Mouse (Mus musculus) midbrain, embryonic 11.5 days (tissue): ENCODE results near the gene Ccer2. TPM values are rescaled to one million over a fixed set of nuclear protein-coding genes. Genes with fewer than 3 reads are reported as not detected.

ENCODE experiments used
- ATAC-seq: fragments of 200-750 bp; cut with Nextera tagmentation; 2 replicates; pipeline ENCODE4 v1.8.0; 2017; ENCODE audit warnings: moderate TSS enrichment, moderate library complexity; ENCODE audit not compliant: low FRiP score
- DNase-seq: peaks from one replicate; pipeline ENCODE4 v3.0.0; 2015; ENCODE audit warnings: low spot score; ENCODE audit errors: missing footprints
- H3K27ac ChIP-seq: fragments of 300-500 bp; sonication (generic); 2 replicates; pipeline ENCODE4 v1.5.1; 2014; ENCODE audit warnings: low read depth, low read length
- H3K27me3 ChIP-seq: fragments of 300-500 bp; sonication (generic); 2 replicates; pipeline ENCODE4 v1.6.1; 2014; ENCODE audit warnings: mild to moderate bottlenecking, low read length, moderate library complexity, mixed read lengths; ENCODE audit not compliant: control insufficient read depth, insufficient read depth
- H3K36me3 ChIP-seq: fragments of 300-500 bp; sonication (generic); 2 replicates; pipeline ENCODE4 v1.6.1; 2014; ENCODE audit warnings: mild to moderate bottlenecking, low read length, moderate library complexity, mixed read lengths; ENCODE audit not compliant: control insufficient read depth, insufficient read depth
- H3K4me1 ChIP-seq: fragments of 300-500 bp; sonication (generic); 2 replicates; pipeline ENCODE4 v1.6.1; 2014; ENCODE audit warnings: low read length; ENCODE audit not compliant: control insufficient read depth, insufficient read depth
- H3K4me2 ChIP-seq: fragments of 300-500 bp; sonication (generic); 2 replicates; pipeline ENCODE4 v1.6.1; 2014; ENCODE audit warnings: mild to moderate bottlenecking, moderate library complexity
- H3K4me3 ChIP-seq: fragments of 300-500 bp; sonication (generic); 2 replicates; pipeline ENCODE4 v1.5.1; 2014; ENCODE audit warnings: low read depth, low read length
- H3K9ac ChIP-seq: fragments of 300-500 bp; sonication (generic); 2 replicates; pipeline ENCODE4 v1.6.1; 2014; ENCODE audit warnings: low read length
- H3K9me3 ChIP-seq: fragments of 300-500 bp; sonication (generic); 2 replicates; pipeline ENCODE4 v1.6.1; 2016; ENCODE audit warnings: low read length; ENCODE audit not compliant: control insufficient read depth
- WGBS: fragments of 180-500 bp; shearing (Covaris S2); extraction: QIAGEN DNeasy Blood & Tissue Kit; methylation state at CpG from one replicate; pipeline ENCODE4 v1.1.7; 2014; 5-methylcytosine and 5-hydroxymethylcytosine counted together
- polyA plus RNA-seq: library from polyadenylated mRNA; unstranded; fragments of >200 nt; fragmentation: Nextera tagmentation; extraction: Ambion mirVana; gene quantifications from 2 replicates; pipeline ENCODE4 v1.2.1, GENCODE M21; 2014

Gene Ccer2
- polyA plus RNA-seq, 1 experiment from 2014 or later: not detected

DNA sequence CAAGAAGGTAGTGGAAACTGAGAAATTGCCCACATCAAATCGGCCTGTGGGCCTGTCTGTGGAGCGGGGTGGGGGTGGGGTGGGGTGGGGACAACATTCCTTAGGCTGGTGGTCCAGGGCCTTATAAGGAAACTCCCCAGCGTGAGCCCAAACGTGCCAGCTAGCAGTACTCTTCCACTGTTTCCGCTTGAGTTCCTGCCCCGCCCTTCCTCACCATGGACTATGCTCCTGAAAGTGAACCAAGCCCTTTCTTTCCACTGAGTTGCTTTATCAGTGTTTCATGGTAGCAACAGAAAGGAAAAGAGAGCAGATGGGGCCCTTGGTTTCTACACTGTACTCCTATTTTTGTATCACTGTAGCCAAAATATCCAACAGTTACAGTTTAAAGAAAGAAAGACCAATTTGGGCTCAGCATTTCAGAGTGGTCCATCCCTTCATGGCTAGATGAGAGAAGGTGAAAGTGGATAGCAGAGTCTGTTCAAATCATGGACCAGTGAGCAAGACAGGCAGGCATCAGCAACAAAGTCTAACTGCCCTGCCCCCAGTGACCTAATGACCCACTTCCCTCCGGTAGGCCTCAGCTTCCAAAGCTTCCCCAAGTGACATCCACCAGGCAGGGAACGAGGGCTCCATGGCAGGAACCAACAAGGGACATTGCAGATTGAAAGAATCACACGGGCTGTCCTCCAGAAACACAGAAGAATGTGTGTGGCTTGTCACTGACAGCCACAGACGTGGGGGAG is 47.0 kb downstream of the Ccer2 start:
- ATAC-seq (no peak), DNase-seq (no peak)
- H3K4me2 ChIP-seq: 0 out of 2 replicates have a peak overlapping the region, but pooled peaks have one; percentile 7
- H3K4me3 ChIP-seq: no peak overlapping the region
- no peaks in the 10 kb centered on the region for H3K9me3 ChIP-seq
- no peaks in the 10 kb centered on the region for H3K36me3 ChIP-seq
- peaks cover 21% of the 10 kb centered on the region for H3K4me1 ChIP-seq
- WGBS: 6% methylated on average over 10 of the region's 10 CpGs
- peak overlapping the region; percentile 48; the same call in 1 of the 2 replicates for H3K27ac ChIP-seq
- no peaks in the 10 kb centered on the region for H3K27me3 ChIP-seq
- H3K9ac ChIP-seq: peak overlapping the region; percentile 34

DNA sequence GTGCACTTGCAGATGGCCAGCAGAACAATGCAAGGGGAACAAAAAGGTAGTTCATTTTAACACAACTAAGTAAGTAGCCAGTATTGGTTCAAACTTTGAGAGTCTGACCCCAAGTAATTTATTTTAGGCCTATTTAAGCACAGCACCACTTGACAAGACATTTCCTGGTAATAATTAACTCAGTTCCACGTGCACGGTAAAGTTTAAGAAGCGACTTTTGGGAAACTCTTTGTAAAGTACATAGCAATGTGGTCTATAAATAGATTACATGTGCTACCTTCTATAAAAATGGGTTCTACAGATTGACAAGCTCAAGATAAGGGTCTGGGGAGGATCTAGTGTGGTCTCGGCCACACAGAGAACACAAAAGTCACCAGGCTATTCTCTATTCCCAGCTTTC is 47.8 kb downstream of the Ccer2 start:
- no peaks in the 10 kb centered on the region for H3K9me3 ChIP-seq
- no peaks in the 10 kb centered on the region for H3K27me3 ChIP-seq
- peak overlapping the region; percentile 34; the same call in 1 of the 2 replicates for H3K9ac ChIP-seq
- no peak for DNase-seq
- H3K4me1 ChIP-seq: peaks cover 25% of the 10 kb centered on the region
- WGBS: 79% methylated on average over 4 of the region's 4 CpGs
- no peak for ATAC-seq
- no peak overlapping the region for H3K27ac ChIP-seq
- H3K4me2 ChIP-seq: no peak overlapping the region
- no peaks in the 10 kb centered on the region for H3K36me3 ChIP-seq
- H3K4me3 ChIP-seq: no peak overlapping the region

DNA sequence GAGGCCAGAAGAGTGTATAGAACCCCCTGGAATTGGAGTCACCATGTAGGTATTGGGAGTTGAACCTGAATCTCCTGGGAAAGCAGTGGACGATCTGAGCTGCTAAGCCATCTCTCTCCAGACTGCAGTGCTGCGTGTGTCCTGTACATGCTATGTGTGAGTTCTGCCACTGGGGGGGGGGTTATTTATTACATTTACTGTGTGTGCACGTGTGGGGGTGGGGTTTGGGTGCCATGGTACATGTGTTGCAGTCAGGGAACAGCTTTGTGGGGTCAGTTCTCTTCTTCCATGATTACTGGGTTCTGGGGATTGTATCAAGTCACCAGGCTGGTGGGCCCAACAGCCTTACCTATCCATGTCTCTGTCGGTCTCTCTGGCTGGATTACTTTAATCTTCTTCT is 50.9 kb downstream of the Ccer2 start:
- Histone ChIP-seq H3K4me2 (no peak overlapping the region), H3K27me3 (no peaks in the 10 kb centered on the region), H3K27ac (no peak overlapping the region), H3K9me3 (no peaks in the 10 kb centered on the region), H3K4me1 (peaks cover 25% of the 10 kb centered on the region), H3K36me3 (no peaks in the 10 kb centered on the region), H3K4me3 (no peak overlapping the region), H3K9ac (no peak overlapping the region)
- DNase-seq (no peak), ATAC-seq (no peak)
- 88% methylated on average over 4 of the region's 4 CpGs for WGBS

DNA sequence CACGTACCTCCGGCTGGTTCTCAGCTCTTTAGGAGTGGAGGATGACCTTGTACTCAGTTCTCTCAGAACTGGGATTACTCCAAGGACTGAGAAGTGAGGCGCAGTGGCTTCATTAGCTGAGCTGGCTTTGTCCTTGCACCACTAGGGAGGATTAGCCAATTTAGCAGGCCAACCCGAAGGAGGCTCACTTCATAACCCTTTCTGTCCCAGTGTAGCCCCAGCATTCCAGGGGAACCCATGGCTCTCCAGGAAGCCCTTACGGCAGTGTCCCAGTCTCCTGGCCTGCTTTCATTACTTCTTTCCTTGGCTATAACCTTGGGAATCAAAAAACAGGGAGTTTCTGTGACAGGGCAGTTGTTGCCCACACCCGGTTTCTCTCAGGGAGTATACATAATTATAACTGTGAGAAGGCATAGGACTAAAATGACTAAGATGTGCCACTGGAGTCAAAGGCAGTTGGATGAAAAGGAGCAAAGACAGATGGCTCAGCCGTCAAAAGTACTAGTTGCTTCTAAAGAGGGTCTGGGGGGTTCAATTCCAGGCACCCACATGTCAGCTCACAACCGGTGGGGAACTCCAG is 51.8 kb downstream of the Ccer2 start:
- peak overlapping the region; percentile 92 for H3K4me2 ChIP-seq
- no peak for DNase-seq
- ATAC-seq: no peak
- no peaks in the 10 kb centered on the region for H3K9me3 ChIP-seq
- peaks cover 27% of the 10 kb centered on the region for H3K4me1 ChIP-seq
- H3K27me3 ChIP-seq: no peaks in the 10 kb centered on the region
- no peak overlapping the region; the same call in 1 of the 2 replicates for H3K27ac ChIP-seq
- H3K4me3 ChIP-seq: peak overlapping the region; percentile 75
- peaks cover 4% of the 10 kb centered on the region; the same call in 1 of the 2 replicates for H3K36me3 ChIP-seq
- H3K9ac ChIP-seq: peak overlapping the region; percentile 91
- WGBS: 34% methylated on average over 6 of the region's 8 CpGs

DNA sequence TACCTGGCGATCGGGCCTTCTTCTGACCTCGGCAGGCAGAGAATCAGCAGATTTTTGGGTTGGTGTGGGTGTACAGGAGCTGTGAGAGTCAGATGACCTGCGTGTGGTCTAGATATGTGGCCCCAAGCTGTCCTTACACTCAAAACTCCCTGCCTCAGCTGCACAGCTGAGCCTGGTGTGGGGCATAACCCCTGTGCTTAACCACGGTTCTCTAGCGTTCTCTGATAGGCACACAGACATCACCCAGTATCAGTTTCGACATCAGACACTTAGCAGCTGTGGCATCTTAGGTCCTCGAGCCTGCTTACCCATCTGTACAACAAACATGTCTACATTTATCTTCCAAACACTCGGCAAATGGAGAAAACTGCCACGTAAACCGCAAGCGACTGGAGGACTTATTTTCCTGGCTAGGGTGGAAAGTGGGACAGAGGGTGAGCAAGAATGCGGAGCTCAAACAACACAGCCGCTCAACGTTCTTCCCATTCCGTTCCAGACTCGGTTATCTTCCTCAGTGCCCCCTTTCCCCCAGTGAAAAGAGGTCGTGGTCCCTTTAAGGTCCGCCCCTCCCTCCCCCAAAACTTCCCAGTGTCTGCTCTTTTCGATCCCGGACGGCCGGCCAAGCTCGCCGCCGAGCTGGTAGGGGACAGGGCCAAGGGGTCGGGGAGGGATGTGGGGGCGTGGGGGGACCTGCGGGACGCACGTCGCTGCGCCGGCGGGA is 52.4 kb downstream of the Ccer2 start, which contains the start of gene Hnrnpl:
Gene Hnrnpl, plus strand, starts transcription at position 321 of the 721 bp plus-strand sequence.
- H3K9me3 ChIP-seq: no peaks in the 10 kb centered on the region
- 3% methylated on average over 35 of the region's 35 CpGs for WGBS
- ATAC-seq (peak; percentile 23), DNase-seq (peak; percentile 97)
- peak within 1 kb of the TSS; percentile 92 for H3K4me2 ChIP-seq
- H3K9ac ChIP-seq: peak within 1 kb of the TSS; percentile 91
- no peaks in the 10 kb centered on the region for H3K27me3 ChIP-seq
- H3K4me1 ChIP-seq: peaks cover 23% of the 10 kb centered on the region
- peaks cover 7% of the 10 kb centered on the region for H3K36me3 ChIP-seq
- peak within 1 kb of the TSS; percentile 75 for H3K4me3 ChIP-seq
- peak within 1 kb of the TSS; percentile 99 for H3K27ac ChIP-seq

Other genes with a start within 250 kb of the Ccer2 start
- gene Ifnl2, start 245.7 kb upstream of the Ccer2 start, polyA plus RNA-seq: not detected in 2 replicates
- gene Ifnl3, start 233.3 kb upstream of the Ccer2 start, polyA plus RNA-seq: not detected in 2 replicates
- not detected in 2 replicates for gene Sycn, start 215.3 kb upstream of the Ccer2 start, polyA plus RNA-seq
- not detected in 2 replicates for gene Nccrp1, start 208.9 kb upstream of the Ccer2 start, polyA plus RNA-seq
- 23.8 and 27.8 TPM in 2 replicates for gene Samd4b, start 158.0 kb upstream of the Ccer2 start, polyA plus RNA-seq
- 29.6 and 32.5 TPM in 2 replicates for gene Pak4, start 158.0 kb upstream of the Ccer2 start, polyA plus RNA-seq
- gene Acp7, start 124.8 kb upstream of the Ccer2 start, polyA plus RNA-seq: not detected in 2 replicates
- gene Fbxo27, start 63.3 kb upstream of the Ccer2 start, polyA plus RNA-seq: 3.8 TPM in 2 replicates
- gene Fbxo17, start 39.4 kb upstream of the Ccer2 start, polyA plus RNA-seq: 5.8 and 6.0 TPM in 2 replicates
- gene Mrps12, start 14.4 kb upstream of the Ccer2 start, polyA plus RNA-seq: 127 and 135 TPM in 2 replicates
- gene Sars2, start 14.2 kb upstream of the Ccer2 start, polyA plus RNA-seq: 25.9 and 27.7 TPM in 2 replicates
- gene Sirt2, start 10.6 kb downstream of the Ccer2 start, polyA plus RNA-seq: 66.2 and 76.5 TPM in 2 replicates
- 39.0 and 43.9 TPM in 2 replicates for gene Nfkbib, start 11.3 kb downstream of the Ccer2 start, polyA plus RNA-seq
- 1.9 and 2.5 TPM in 2 replicates for gene Rinl, start 32.8 kb downstream of the Ccer2 start, polyA plus RNA-seq
- gene Hnrnpl, start 52.4 kb downstream of the Ccer2 start, polyA plus RNA-seq: 331 and 342 TPM in 2 replicates
- gene Ech1, start 69.0 kb downstream of the Ccer2 start, polyA plus RNA-seq: 80.5 and 81.7 TPM in 2 replicates
- gene Lgals4, start 77.7 kb downstream of the Ccer2 start, polyA plus RNA-seq: 1.3 and 1.7 TPM in 2 replicates
- gene Lgals7, start 107.7 kb downstream of the Ccer2 start, polyA plus RNA-seq: 0.97 and 1.4 TPM in 2 replicates
- gene Capn12, start 125.2 kb downstream of the Ccer2 start, polyA plus RNA-seq: 0.17 and 0.42 TPM in 2 replicates
- 141 and 144 TPM in 2 replicates for gene Actn4, start 206.2 kb downstream of the Ccer2 start, polyA plus RNA-seq
- gene Eif3k, start 225.7 kb downstream of the Ccer2 start, polyA plus RNA-seq: 392 and 400 TPM in 2 replicates
- 4.1 and 5.5 TPM in 2 replicates for gene Map4k1, start 225.9 kb downstream of the Ccer2 start, polyA plus RNA-seq